Mouse (Mus musculus): ENCODE results near the gene Slc2a10.

Slc2a10 gene

DNA sequence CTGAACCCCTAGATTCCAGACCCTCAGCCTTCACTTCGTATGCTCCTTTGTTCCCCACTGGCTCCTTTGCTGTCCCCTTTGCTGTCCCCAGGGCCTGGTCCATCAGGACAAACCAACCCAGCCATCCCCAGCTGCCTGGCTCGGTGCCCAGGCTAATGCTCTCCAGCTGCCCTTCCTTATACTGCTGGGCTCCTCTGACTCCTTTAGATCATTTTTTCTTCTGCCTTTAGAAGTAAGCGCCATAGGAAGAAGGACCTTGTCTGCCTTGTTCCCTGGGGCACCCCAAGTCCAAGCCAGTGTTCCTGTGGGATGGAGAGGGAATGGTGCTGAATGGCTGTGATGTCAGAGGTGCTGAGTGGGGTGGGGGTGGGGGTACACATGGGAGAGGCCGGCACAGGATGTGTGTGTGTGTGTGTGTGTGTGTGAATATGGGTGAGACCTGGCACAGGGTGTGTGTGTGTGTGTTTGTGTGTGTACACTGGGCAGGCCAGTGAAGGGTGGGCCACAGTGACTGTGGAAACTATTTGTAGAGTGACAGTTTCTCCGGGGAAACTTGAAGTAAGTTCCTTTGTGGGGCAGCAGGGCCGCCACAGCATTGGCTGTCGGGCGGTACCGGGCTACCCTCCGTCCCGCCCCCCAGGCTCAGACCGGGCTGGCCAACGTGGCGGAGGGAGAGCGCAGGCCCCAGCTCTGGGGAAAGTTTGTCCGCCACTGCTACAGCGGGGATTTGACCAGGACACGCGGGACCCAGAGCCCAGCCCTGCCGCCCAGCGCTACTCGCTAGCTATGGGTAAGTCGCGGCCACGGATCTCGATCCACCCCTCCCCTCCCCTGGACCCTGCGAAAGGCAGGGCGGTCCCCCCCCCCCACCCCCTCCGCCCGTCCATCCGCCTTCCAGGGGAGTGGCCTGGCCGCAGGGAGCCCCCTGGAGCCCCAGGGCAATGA is at the start of gene Slc2a10:
Gene Slc2a10 (plus strand): TSS at position 529 of the 945 bp plus-strand sequence.
- no peak for DNase-seq (ENCODE audit: low spot score)

DNA sequence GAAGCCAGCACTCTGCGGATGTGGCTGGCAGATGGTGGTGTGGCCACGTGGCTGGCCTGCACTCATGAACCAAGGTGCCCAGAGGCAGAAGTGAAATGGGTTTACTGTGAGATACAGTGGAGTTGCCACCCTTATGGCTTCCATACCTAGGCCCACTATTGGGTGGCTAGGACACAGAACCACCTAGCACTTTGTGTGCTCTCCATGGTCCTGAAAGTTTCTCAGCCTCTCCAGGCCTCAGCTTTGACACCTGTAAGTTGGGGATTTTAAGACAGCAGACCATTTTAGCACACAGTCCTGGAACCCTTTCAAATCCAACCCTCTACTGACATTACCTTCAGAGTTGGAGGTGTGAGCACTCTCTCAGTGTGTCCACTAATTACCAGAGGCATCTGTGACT is 46.9 kb upstream of the Slc2a10 start:
- DNase-seq (ENCODE audit: low spot score): no peak

DNA sequence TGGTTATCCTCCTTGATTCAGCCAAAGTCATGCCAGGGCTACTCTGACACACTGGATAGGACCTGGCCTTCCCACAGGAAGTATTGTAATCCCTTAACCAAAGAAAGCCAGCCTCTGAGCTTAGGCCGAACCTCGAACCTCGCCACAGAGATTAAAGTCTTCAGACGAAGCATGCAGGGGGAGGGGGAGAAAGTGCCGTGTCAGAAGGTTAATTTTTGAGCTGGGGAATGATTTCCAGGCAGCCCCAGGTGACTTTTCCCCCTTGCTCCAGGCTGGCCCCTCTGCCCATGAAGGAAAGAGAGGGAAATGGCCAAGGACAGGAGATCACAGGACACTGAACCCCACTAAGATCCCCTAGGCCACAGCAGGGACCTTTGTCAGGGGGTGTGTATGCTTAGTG is 45.4 kb upstream of the Slc2a10 start:
- no peak for DNase-seq (ENCODE audit: low spot score)

DNA sequence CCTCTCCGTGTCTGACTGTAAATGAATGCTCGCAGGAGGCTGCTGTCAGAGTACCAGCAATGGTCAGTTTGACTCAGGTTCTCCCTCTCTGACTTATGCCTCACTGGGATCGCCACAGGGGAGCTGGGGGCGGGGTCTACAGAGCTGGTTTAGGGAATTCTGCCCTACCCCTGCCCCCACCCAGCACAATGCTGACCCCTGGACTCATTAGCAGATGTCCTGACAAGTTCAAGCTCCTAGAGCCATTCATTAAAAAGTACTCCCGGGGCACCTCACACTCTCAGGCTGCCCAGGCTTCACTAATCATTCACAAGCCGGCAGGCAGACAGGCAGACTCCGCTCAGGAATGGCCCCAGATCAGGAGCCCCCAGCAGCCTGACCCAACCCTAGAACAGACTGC is 43.9 kb upstream of the Slc2a10 start:
- DNase-seq (ENCODE audit: low spot score): no peak

DNA sequence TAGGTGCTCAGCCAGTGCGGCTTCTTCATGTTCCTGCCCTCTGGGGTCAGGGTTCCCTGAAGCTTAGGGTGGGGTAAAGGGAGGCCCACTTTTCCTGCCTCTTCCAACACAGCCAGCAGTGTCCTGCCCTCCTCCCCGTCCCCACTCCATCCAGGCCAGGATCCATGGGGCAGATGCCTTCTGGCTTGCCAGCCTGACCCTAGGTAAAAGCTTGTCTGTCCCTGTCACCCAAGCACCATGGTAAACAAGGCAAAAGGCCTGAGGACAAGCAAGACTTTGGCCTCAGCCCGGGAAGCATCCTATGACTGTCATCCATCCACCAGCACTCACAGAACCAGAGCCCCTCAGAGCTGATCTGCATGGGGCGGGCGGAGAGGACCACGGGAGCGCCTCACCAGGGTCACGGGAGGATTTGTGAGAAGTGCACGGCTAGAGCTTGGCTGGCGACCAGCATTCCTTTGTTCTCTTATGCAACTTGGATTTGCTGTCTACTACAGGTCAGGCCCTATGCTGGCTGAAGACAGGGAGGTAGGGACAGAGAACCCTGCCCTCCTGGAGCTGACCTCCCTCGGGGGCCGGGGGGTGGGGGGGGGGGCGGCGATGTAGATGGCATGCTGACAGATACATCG is 35.6 kb upstream of the Slc2a10 start:
- no peak for DNase-seq (ENCODE audit: low spot score)

DNA sequence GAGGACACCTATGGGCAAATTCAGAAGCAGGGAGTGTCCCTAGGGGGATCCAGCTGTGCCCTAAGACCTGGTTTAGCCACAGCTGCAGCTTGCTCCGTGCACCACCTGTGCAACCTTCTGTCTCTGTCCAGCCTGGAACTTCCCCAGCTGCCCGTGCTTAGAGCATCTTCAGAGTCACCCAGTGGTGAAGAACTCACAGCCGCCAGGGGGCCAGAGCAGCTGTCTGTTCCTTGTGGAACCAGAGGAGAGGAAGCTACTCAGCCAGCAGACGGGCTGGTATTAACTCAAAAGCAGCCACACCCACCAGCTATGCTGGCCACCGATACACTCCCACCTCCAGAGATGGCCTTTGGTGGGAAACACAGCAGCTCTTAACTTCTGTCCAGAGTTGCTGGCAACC is 33.4 kb upstream of the Slc2a10 start:
- DNase-seq (ENCODE audit: low spot score): no peak

DNA sequence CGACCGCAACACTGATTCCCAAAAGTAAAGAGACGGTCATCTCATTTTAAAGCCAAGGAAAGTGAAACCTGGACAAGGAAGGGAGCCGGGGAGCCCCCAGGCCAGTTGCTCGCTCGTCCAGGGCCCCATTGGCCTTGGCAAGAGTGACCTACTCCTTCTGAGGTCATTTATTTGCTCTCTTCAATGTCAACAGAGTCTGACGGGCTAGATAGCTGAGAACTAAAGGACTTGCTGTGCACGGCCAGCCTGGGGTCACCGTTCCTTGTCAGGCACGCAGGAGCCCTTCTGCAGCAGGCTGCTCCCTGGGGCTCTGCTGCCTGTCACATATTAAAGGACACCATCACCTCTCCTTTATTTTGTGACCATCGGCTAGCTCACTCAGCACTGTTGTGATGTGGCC is 31.6 kb upstream of the Slc2a10 start:
- DNase-seq (ENCODE audit: low spot score): no peak

DNA sequence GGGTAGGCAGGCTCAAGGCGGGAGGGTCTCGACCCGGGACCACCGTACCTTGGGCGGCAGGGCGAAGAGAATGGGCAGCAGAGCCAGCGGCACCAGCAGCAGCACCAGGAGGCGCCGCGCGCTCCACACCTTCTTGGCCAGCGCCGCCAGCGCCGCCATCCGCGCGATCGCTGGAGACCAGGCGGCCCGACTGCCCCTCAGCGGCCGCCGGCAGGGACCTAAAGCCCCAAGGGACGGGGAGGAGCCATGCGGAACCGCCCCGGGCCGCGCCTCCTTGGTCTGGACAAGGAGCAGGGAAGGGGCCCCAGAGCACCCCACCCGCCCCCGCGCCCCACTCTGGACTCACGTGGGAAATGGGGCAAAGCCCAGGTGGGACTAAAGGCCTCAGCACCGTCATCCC is 30.6 kb upstream of the Slc2a10 start, which contains the start of gene Slc13a3:
Gene Slc13a3 (minus strand): TSS at position 228 of the 400 bp plus-strand sequence.
- DNase-seq (ENCODE audit: low spot score): no peak

DNA sequence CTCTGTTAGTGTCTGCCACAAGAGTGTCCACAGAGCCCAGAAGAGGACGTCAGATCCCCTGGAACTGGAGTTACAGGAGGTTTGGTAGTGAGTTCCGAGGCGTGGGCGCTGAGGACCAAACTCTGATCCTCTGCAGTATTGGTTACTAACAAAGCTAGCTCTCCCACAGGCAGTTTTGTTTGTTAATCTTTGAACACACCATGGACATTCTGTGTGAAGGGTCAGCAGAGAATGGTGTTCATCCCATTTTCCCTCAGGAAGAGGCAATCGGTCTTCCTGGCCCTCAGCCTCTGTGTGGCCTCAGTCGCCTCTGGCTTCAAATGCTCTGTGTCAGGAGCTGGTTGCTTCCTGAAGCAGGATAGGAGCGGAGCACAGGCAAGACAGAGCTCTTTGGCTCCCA is 28.2 kb upstream of the Slc2a10 start:
- DNase-seq (ENCODE audit: low spot score): no peak

DNA sequence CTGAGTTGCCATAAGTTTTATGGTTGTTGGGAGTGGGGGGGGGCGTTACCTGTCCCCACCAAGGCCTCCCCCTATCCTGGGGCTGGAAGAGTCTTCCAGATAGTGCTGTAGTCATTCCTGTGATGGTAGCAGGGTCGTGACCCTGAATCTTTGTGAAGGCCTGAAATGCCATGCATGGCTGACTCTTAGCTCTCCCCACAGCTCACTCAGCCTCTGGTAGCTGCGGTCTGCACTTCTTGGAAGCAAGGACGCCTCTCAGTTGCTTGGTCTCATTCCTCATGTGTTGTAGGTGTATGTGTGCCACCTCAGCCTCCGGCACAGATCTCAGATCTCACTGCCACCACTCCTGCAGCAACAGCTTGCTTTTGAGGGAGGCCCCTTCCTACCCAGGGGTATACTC is 27.7 kb upstream of the Slc2a10 start:
- DNase-seq (ENCODE audit: low spot score): no peak

DNA sequence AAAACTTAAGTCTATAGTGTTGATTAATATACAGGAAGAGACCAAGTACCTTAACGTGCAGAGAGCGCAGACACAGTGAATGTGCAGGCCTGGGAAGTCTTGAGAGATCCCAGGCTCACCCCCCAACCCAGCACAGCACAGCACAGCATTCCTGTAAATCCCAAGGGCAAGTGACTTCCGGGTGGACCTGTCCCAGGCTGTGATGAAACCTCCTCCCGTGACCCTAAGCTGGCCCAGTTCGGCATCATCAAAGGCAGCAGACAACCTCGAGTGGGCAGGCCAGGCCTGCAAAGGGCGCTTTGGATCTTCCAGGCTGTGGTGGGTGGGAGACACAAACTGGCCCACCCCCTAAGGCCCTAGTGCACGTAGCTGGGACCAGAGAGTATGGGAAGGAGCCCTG is 21.6 kb upstream of the Slc2a10 start:
- no peak for DNase-seq (ENCODE audit: low spot score)

DNA sequence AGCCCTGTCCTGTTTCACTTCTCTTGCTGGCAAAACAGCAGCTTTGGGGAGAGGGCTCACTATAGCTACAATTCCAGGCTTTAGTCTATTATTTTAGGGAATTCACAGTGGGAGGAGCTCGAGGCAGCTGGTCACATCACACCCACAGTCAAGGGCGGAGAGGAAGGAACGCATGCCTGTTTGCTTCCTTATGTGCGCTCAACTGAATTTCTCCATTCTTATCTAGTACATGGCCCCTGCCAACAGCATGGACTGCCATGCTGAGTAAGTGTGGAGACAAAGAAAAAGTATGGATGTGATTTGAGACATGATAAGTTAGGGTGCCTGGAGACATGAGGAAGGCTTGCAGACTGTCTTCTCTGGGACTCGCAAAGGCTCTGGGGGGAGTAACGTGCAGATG is 19.4 kb upstream of the Slc2a10 start:
- DNase-seq (ENCODE audit: low spot score): no peak

DNA sequence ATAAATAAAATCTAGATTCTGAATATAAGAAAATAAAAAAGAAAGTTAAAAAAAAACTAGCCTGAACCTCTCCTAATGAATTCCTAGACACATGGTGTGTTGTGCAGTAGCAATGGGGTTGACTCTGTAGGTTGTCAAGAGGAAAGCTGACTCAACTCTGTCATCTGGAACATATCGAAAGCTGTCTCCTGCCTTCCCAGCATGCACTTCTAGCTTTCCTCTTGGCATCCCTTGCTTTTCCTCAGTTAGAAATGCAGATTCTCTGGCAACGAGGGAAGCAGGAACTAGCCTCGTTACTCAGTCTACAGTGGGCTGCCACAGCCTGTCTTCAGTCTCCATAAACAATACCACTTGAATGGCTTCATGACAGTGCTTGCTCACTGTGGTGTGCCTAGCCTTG is 17.8 kb upstream of the Slc2a10 start:
- DNase-seq (ENCODE audit: low spot score): no peak

DNA sequence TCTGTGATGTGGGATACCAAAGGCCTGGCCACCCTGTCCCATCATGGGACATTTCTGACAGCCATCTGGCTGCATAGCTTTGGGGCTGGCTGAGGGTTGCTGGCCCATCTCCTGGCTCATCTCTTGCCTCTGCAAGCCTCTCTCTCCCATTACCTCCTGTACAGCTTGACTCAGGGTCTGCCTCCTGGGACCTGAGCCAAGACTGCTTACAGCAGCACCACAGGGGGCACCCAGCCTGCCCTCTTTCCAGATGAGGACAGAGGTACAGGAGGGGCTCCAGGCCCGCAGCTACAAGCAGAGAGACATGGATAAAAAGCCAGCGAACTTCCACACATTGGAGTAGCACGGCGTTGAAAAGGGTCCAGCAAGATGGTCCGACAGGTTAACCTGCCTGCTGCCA is 17.2 kb upstream of the Slc2a10 start:
- no peak for DNase-seq (ENCODE audit: low spot score)

DNA sequence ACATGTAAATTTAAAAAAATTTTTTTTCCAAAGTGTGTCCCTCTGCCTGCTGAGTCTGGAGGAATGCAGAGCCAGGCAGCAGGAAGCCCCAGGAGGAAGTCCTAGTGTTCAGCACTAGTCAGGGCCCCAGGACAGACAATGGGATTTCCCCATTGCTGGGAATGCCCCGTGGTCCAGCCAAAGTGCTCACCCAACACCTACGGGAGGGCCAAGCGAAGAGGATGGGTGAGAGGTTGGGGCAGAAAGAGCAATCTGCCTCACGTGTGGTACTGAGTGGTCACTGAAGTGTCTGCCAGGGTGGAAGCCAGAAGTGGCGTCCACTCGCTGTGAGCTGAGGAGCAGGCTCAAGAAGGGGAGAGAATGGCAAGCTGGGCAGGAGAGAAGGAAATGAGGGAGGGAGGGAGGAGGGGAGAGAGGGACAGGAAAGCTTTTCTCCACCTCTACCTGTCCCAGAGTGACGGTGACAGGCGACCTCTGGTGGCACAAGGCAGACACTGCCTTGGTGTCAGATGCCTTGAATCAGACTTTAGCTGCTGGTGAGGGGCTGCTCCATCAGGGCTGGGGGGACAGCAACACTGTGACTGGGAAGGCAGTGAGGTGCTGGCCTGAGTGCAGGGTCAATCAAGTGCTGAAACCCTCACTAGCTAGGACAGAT is 16.6 kb upstream of the Slc2a10 start:
- DNase-seq (ENCODE audit: low spot score): no peak

DNA sequence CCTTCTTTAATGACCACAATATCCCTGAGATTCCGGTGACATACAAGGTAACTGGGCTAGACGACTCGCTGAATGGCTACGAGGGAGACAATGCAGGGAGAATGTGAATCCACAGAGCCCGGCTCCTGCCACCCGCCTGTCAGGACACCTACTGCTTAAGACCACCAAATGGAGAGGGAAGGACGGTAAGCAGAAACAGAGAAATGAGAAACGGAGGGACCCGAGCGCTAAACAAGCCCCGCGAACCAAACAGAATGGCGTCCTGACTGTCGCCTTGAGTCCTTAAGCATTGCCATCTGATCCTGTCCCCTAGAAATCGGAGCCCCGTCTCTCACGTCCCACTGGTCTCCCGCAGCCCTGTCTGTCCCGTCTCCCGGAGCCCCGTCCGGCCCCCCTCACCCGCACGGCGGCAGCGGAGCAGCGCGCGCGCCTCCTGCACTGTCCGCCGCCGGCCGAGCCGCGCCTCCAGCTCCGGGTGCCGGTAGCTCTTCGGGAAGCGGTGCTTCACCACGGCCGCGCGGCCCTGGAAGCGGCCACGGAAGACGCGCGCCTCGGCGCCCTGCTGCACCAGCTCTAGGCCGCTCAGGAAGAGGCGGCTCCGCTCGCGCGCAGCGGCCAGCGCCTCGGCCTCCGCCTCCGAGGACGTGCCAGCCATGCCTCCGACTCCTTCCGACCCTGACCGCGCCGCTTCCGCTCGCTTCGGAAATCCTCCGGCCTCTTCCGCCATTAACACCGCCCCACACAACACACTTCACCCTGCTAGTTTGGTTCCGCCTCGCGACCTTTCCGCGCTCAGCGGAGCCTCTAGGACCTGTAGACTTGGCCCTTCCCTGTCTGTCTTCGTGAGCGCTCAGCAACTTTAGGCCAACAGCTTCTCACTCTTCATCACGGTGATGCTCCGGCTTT is 10.7 kb upstream of the Slc2a10 start, which contains the start of gene Trp53rka:
Gene Trp53rka (minus strand): TSS at position 677 of the 906 bp plus-strand sequence.
- peak; percentile 70 for DNase-seq (ENCODE audit: low spot score)

DNA sequence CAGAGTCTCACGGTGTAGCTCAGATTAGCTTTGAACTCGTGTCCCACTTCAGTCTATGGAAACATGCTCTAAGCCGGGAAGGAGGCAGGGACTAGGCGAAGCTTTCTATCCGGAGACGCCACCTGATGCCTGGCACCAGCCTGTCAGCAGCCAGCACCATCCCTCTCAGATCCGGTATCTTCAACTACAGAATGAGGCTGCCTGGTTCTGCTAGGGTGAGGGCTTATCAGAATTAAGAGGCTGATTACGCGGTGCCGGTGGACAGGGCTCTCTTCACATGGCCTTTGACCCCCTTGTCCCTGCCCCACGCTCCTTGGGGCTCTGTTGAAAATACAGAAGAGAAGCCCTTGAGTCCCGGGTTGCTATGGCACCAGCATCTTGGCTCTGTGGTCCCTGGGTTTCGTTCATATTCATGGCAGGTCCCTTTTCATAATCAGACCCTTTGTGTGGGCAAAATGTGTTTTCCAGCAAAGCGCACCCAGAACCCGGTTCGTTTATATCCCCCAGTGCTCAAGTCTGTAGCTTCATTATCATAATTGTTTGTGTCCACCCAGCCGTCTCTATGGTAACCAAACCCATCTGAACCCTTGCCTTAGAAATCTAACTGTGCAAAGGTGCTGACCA is 9.9 kb upstream of the Slc2a10 start:
- peak; percentile 51 for DNase-seq (ENCODE audit: low spot score)

DNA sequence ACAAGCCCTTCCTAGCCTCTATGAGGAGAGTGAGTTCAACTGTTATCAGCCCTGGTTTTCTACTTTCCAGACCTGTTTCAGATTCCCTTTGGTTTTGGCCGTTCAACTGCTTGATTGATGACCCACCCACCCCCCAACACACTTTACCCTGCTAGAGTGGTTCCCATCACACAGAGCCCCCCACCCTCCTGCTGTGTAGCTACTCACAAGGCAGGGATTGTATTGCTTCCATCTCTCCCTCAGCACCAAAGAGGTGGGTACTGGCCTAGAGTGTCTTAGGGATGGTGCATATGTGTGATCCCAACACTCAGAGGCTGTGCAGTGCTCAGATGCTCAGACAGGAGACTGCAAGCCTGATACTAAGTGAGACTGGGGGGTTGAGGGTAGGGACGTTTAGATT is 9.1 kb upstream of the Slc2a10 start:
- DNase-seq (ENCODE audit: low spot score): no peak

DNA sequence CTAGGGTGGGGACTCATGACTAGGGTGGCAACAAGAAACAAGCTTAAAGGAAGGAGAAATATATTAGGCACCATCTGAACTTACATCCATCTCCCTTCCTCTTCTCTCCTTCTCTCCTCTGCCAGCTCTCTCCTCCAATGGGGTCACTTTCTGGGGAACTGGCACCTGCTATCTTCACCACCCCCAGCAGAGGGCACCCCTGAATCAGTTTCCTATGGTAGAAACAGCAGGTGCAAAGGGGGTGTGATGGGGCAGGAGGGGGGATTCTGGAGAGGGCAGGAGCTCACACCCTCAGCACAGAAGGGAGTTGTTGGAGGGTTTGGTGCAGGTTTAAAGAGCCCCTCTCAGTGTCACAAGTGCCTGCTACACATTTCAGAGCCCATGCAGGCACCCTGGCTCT is 7.3 kb upstream of the Slc2a10 start:
- no peak for DNase-seq (ENCODE audit: low spot score)

DNA sequence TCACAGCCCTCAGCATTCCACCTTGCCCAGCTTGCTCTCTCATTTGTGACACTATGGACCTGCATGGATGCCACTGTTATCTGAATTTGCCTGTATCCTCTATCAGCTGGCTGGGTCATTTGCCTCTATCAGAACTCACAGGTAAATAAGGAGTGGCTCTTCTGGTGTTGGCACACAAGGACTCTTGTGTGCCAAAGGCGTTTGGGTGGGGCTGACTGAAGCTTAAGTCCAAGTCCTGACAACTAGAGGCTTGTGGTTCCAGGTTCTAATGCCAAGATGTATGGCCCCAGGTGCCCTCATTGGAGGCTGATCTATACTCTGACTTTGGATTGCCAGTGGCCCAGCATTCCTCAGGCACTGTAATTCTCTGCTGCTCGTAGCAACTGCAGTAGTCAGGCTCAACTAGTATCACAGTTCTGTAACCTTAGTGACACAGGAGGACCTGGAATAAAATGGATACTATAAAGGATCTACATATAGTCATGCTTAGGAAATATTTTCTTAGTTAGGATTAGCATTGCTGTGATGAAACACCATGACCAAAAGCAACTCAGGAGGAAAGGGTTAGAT is 5.8 kb upstream of the Slc2a10 start:
- DNase-seq (ENCODE audit: low spot score): no peak

DNA sequence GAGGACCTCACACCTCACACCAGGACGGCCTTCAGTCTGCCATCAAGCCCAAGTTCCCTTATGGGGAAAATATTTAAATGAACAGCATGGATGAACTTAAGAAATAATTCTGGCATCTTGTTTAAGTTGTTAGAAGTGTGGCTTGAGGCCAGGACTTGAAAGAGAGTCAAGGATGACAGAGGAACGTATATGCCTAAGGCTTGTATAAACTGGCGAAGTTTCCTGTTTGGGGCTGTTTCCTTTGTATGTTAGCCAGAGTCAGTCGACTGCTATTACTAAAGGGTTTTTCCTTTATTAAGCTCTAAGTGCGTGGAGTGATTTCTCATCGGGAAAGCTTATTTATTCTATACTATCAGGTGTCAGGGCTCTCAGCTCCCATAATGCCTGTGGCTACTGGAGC is 4.8 kb upstream of the Slc2a10 start:
- no peak for DNase-seq (ENCODE audit: low spot score)

Data from left cerebral cortex, adult 11 months (tissue).